In the genomic region with DNA sequence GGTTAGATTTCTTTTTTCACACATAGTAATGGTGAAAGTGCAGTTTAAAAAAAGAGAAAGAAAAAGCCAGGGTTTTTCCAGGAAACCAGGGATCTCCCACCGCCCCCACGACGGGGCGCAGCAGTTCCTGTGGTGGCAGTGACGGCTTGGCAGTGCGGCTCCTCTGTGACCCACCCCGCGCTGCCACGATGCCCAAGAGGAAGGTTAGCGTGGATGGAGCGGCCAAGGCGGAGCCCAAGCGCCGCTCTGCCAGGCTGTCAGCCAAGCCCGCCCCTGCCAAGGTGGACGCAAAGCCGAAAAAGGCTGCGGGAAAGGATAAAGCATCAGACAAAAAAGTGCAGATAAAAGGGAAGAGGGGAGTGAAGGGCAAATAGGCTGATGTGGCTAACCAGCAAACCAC, we compare ENCODE assay signal across 8 mouse cellular contexts. TPM values are rescaled to one million over a fixed set of nuclear protein-coding genes. Genes with fewer than 3 reads are reported as not detected.
DNase-seq lines count a peak whose midpoint lies in the region; ATAC-seq and TF ChIP-seq lines count a peak whose summit lies in the region.

No protein-coding gene starts in this region.

- H3K9me3 ChIP-seq in heart, embryonic 15.5 days (replicated peaks), result no peaks in the 10 kb centered on the region
- no peaks in the 10 kb centered on the region for H3K9me3 ChIP-seq in embryonic facial prominence, embryonic 12.5 days
- H3K9me3 ChIP-seq in intestine, postnatal 0 days (ENCODE audit: control insufficient read depth), result no peaks in the 10 kb centered on the region
- H3K9me3 ChIP-seq in midbrain, embryonic 12.5 days, result no peaks in the 10 kb centered on the region

- WGBS in heart, embryonic 15.5 days, result 2% methylated on average over 18 of the region's 18 CpGs
- WGBS in heart, adult 2 months, result 3% methylated on average over 18 of the region's 18 CpGs
- WGBS in embryonic facial prominence, embryonic 12.5 days, result 2% methylated on average over 18 of the region's 18 CpGs
- 10% methylated on average over 18 of the region's 18 CpGs for WGBS in intestine, postnatal 0 days
- 1% methylated on average over 18 of the region's 18 CpGs for WGBS in midbrain, embryonic 12.5 days

- peak overlapping the region; percentile 39 for H3K4me3 ChIP-seq in heart, embryonic 15.5 days
- no peak overlapping the region for H3K4me3 ChIP-seq in heart, adult 2 months
- peak overlapping the region; percentile 31 for H3K4me3 ChIP-seq in embryonic facial prominence, embryonic 12.5 days
- peak overlapping the region; percentile 29 for H3K4me3 ChIP-seq in intestine, postnatal 0 days (ENCODE audit: low read depth, low read length)
- H3K4me3 ChIP-seq in midbrain, embryonic 12.5 days, result peak overlapping the region; percentile 35

- peaks cover 4% of the 10 kb centered on the region for H3K4me1 ChIP-seq in heart, embryonic 15.5 days (replicated peaks)
- H3K4me1 ChIP-seq in heart, adult 2 months (ENCODE audit: control insufficient read depth, insufficient read depth, low read length), result no peaks in the 10 kb centered on the region
- H3K4me1 ChIP-seq in embryonic facial prominence, embryonic 12.5 days, result 0 out of 2 replicates have a peak, but pooled peaks cover under 1% of the 10 kb centered on the region
- H3K4me1 ChIP-seq in intestine, postnatal 0 days (replicated peaks; ENCODE audit: control insufficient read depth, insufficient read depth, low read length), result no peaks in the 10 kb centered on the region
- peaks cover 6% of the 10 kb centered on the region for H3K4me1 ChIP-seq in midbrain, embryonic 12.5 days

- TF ChIP-seq POLR2A in heart, adult 2 months (IDR thresholded peaks at IDR 0.05; ENCODE audit: insufficient read depth, low read depth, low read length), result no peak

- peaks cover 5% of the 10 kb centered on the region; the same call in 1 of the 2 replicates for H3K27me3 ChIP-seq in heart, embryonic 15.5 days
- H3K27me3 ChIP-seq in heart, adult 2 months (ENCODE audit: control insufficient read depth, insufficient read depth, low read length), result peaks cover 3% of the 10 kb centered on the region; the same call in 1 of the 2 replicates
- H3K27me3 ChIP-seq in embryonic facial prominence, embryonic 12.5 days, result peaks cover 5% of the 10 kb centered on the region
- no peaks in the 10 kb centered on the region for H3K27me3 ChIP-seq in intestine, postnatal 0 days (replicated peaks; ENCODE audit: control insufficient read depth, insufficient read depth, low read length)
- H3K27me3 ChIP-seq in midbrain, embryonic 12.5 days, result no peaks in the 10 kb centered on the region

- intact Hi-C loops in heart, adult 2 months (cut with DNase I), result no loop called here

- no peak overlapping the region; the same call in 1 of the 2 replicates for H3K9ac ChIP-seq in heart, embryonic 15.5 days
- H3K9ac ChIP-seq in heart, adult 2 months (ENCODE audit: low read depth, low read length), result no peak overlapping the region
- peak overlapping the region; percentile 45; the same call in 1 of the 2 replicates for H3K9ac ChIP-seq in embryonic facial prominence, embryonic 12.5 days
- no peak overlapping the region for H3K9ac ChIP-seq in intestine, postnatal 0 days (ENCODE audit: low read depth, low read length)
- H3K9ac ChIP-seq in midbrain, embryonic 12.5 days (replicated peaks), result peak overlapping the region; percentile 42

- DNase-seq in heart, adult 2 months, result no peak
- peak; percentile 47 for DNase-seq in Muller cell, postnatal 12 days (ENCODE audit: inconsistent ontology term)
- no peak for DNase-seq in spleen, postnatal 14 days (ENCODE audit: low spot score in 2 of 2)

- no peak for TF ChIP-seq EP300 in heart, adult 2 months (IDR thresholded peaks at IDR 0.05; ENCODE audit: insufficient read depth, low read depth, low read length)

- no peaks in the 10 kb centered on the region for H3K79me2 ChIP-seq in heart, adult 2 months (replicated peaks; ENCODE audit: control insufficient read depth, insufficient read depth, low read length)

- H3K27ac ChIP-seq in heart, embryonic 15.5 days, result no peak overlapping the region
- H3K27ac ChIP-seq in heart, adult 2 months, result no peak overlapping the region
- H3K27ac ChIP-seq in embryonic facial prominence, embryonic 12.5 days, result no peak overlapping the region
- no peak overlapping the region for H3K27ac ChIP-seq in intestine, postnatal 0 days (ENCODE audit: low read depth, low read length)
- H3K27ac ChIP-seq in midbrain, embryonic 12.5 days (replicated peaks), result no peak overlapping the region

- H3K4me2 ChIP-seq in heart, embryonic 15.5 days, result peak overlapping the region; percentile 68
- H3K4me2 ChIP-seq in embryonic facial prominence, embryonic 12.5 days (replicated peaks), result peak overlapping the region; percentile 73
- H3K4me2 ChIP-seq in intestine, postnatal 0 days (replicated peaks; ENCODE audit: low read depth), result peak overlapping the region; percentile 66
- H3K4me2 ChIP-seq in midbrain, embryonic 12.5 days (replicated peaks), result peak overlapping the region; percentile 59

- H3K36me3 ChIP-seq in heart, embryonic 15.5 days, result no peaks in the 10 kb centered on the region
- no peaks in the 10 kb centered on the region for H3K36me3 ChIP-seq in heart, adult 2 months (ENCODE audit: control insufficient read depth, insufficient read depth, low read length)
- no peaks in the 10 kb centered on the region for H3K36me3 ChIP-seq in embryonic facial prominence, embryonic 12.5 days
- no peaks in the 10 kb centered on the region for H3K36me3 ChIP-seq in intestine, postnatal 0 days (ENCODE audit: control insufficient read depth, insufficient read depth)
- no peaks in the 10 kb centered on the region for H3K36me3 ChIP-seq in midbrain, embryonic 12.5 days

- ATAC-seq in heart, embryonic 15.5 days (replicated peaks; ENCODE audit: insufficient number of reproducible peaks, insufficient read depth, low FRiP score, low read depth), result no peak
- no peak for ATAC-seq in embryonic facial prominence, embryonic 12.5 days (ENCODE audit: insufficient number of reproducible peaks, insufficient read depth, low FRiP score, low TSS enrichment)
- no peak for ATAC-seq in intestine, postnatal 0 days
- no peak for ATAC-seq in midbrain, embryonic 12.5 days (ENCODE audit: low FRiP score, low read depth)
- no peak for ATAC-seq in erythroid progenitor cell, adult 5-6 weeks (replicated peaks; ENCODE audit: low FRiP score, poor library complexity, severe bottlenecking)

- no peak for TF ChIP-seq CTCF in heart, adult 2 months (IDR thresholded peaks at IDR 0.05)
- no peak for TF ChIP-seq CTCF in intestine, postnatal 0 days (IDR thresholded peaks at IDR 0.05; ENCODE audit: low read depth)

RNA-seq across cellular contexts. Expression of a gene that starts 6.0 kb away (rescaled TPM):
- polyA plus RNA-seq in heart, embryonic 15.5 days (2015; fragmentation: Nextera tagmentation; extraction: Ambion mirVana), result 0.40 and 0.79 TPM in 2 replicates
- under 1 TPM in 1 of 2 experiments, not detected in 1; 0.07 TPM for total RNA-seq in heart, adult 2 months (2021)
- polyA plus RNA-seq in heart, adult 2 months (2012; rRNA removed), result 0.14 TPM in 1 of 2 replicates, not detected in the other
- polyA plus RNA-seq in embryonic facial prominence, embryonic 12.5 days (2016; fragmentation: Nextera tagmentation; extraction: Ambion mirVana), result 5.7 and 8.4 TPM in 2 replicates
- polyA plus RNA-seq in intestine, postnatal 0 days (2015; fragmentation: Nextera tagmentation; extraction: Ambion mirVana), result 2.2 and 2.6 TPM in 2 replicates
- 34.0 and 34.4 TPM in 2 replicates for polyA plus RNA-seq in midbrain, embryonic 12.5 days (2016; fragmentation: Nextera tagmentation; extraction: Ambion mirVana)
- not detected in 2 replicates for total RNA-seq in erythroid progenitor cell, adult 5-6 weeks (2015; ENCODE audit: low replicate concordance)
- total RNA-seq in erythroid progenitor cell, adult 5-6 weeks (2017; ENCODE audit: low replicate concordance), result not detected in 2 replicates

RNA-seq across cellular contexts. Expression of a gene that starts 24.0 kb away (rescaled TPM):
- polyA plus RNA-seq in heart, embryonic 15.5 days (2015; fragmentation: Nextera tagmentation; extraction: Ambion mirVana), result 4.3 and 4.9 TPM in 2 replicates
- 10 to 100 TPM; 10.9 to 11.8 TPM for total RNA-seq in heart, adult 2 months (2021)
- 3.3 and 3.9 TPM in 2 replicates for polyA plus RNA-seq in heart, adult 2 months (2012; rRNA removed)
- 5.4 and 7.1 TPM in 2 replicates for polyA plus RNA-seq in embryonic facial prominence, embryonic 12.5 days (2016; fragmentation: Nextera tagmentation; extraction: Ambion mirVana)
- 3.4 and 3.7 TPM in 2 replicates for polyA plus RNA-seq in intestine, postnatal 0 days (2015; fragmentation: Nextera tagmentation; extraction: Ambion mirVana)
- 3.6 and 3.8 TPM in 2 replicates for polyA plus RNA-seq in midbrain, embryonic 12.5 days (2016; fragmentation: Nextera tagmentation; extraction: Ambion mirVana)
- 1.4 TPM in 1 of 2 replicates, not detected in the other for total RNA-seq in erythroid progenitor cell, adult 5-6 weeks (2015; ENCODE audit: low replicate concordance)
- total RNA-seq in erythroid progenitor cell, adult 5-6 weeks (2017; ENCODE audit: low replicate concordance), result 0.77 TPM in 1 of 2 replicates, not detected in the other

RNA-seq across cellular contexts. Expression of a gene that starts 59.3 kb away (rescaled TPM):
- polyA plus RNA-seq in heart, embryonic 15.5 days (2015; fragmentation: Nextera tagmentation; extraction: Ambion mirVana), result 9.2 and 10.5 TPM in 2 replicates
- 10 to 100 TPM; 10.9 to 13.4 TPM for total RNA-seq in heart, adult 2 months (2021)
- polyA plus RNA-seq in heart, adult 2 months (2012; rRNA removed), result 6.0 and 11.8 TPM in 2 replicates
- polyA plus RNA-seq in embryonic facial prominence, embryonic 12.5 days (2016; fragmentation: Nextera tagmentation; extraction: Ambion mirVana), result 16.5 and 17.3 TPM in 2 replicates
- 22.4 and 25.2 TPM in 2 replicates for polyA plus RNA-seq in intestine, postnatal 0 days (2015; fragmentation: Nextera tagmentation; extraction: Ambion mirVana)
- 13.5 and 15.2 TPM in 2 replicates for polyA plus RNA-seq in midbrain, embryonic 12.5 days (2016; fragmentation: Nextera tagmentation; extraction: Ambion mirVana)
- 5.9 and 9.7 TPM in 2 replicates for total RNA-seq in erythroid progenitor cell, adult 5-6 weeks (2015; ENCODE audit: low replicate concordance)
- total RNA-seq in erythroid progenitor cell, adult 5-6 weeks (2017; ENCODE audit: low replicate concordance), result 4.2 and 6.3 TPM in 2 replicates

Comparison
In these comparisons a context has a peak if more than half of its experiments do, and no peak if none do; other contexts are left out.
1. H3K9ac ChIP-seq: peak in embryonic facial prominence, embryonic 12.5 days (single experiment) and midbrain, embryonic 12.5 days (single experiment); none in heart, embryonic 15.5 days (single experiment), heart, adult 2 months (single experiment) and intestine, postnatal 0 days (single experiment).
2. Peak in every context shown above with its lines, with median percentiles within 50 percentile points of each other: H3K4me2 ChIP-seq.